Mouse (Mus musculus) small intestine, adult 2 months (tissue): ENCODE measurements around the gene Clcn2. TPM values are rescaled to one million over a fixed set of nuclear protein-coding genes. Genes with fewer than 3 reads are reported as not detected.

Source experiments
- H3K27ac ChIP-seq: fragments of 200-500 bp; 2 replicates; pipeline ENCODE4 v1.5.1; 2012; ENCODE audit warnings: low read depth, low read length, control low read depth, inconsistent platforms; ENCODE audit not compliant: insufficient read depth
- H3K27me3 ChIP-seq: fragments of 200-500 bp; 2 replicates; pipeline ENCODE4 v1.6.1; 2012; ENCODE audit warnings: mild to moderate bottlenecking, moderate library complexity, low read length, inconsistent platforms; ENCODE audit not compliant: control insufficient read depth, insufficient read depth
- H3K36me3 ChIP-seq: fragments of 200-500 bp; 2 replicates; pipeline ENCODE4 v1.6.1; 2012; ENCODE audit warnings: mild to moderate bottlenecking, low read length, control low read depth, inconsistent platforms; ENCODE audit not compliant: control insufficient read depth, insufficient read depth
- H3K4me1 ChIP-seq: fragments of 200-500 bp; 2 replicates; pipeline ENCODE4 v1.6.1; 2012; ENCODE audit warnings: low read length, inconsistent platforms, mixed read lengths; ENCODE audit not compliant: control insufficient read depth, insufficient read depth, insufficient read length
- H3K4me3 ChIP-seq: fragments of 200-500 bp; 2 replicates; pipeline ENCODE4 v1.5.1; 2012; ENCODE audit warnings: low read depth, mild to moderate bottlenecking, control low read depth, inconsistent platforms, low read length, moderate library complexity
- CTCF ChIP-seq: fragments of 200-500 bp; IDR thresholded peaks from 2 replicates; pipeline ENCODE4 v1.5.1; 2012; ENCODE audit warnings: low read depth, mild to moderate bottlenecking, control low read depth, inconsistent platforms, low read length, moderate library complexity, mixed read lengths; ENCODE audit not compliant: insufficient replicate concordance, insufficient read length; ENCODE audit errors: extremely low read depth
- POLR2A ChIP-seq: fragments of 200-500 bp; IDR thresholded peaks from 2 replicates; pipeline ENCODE4 v1.6.1; 2012; ENCODE audit warnings: low read depth, mild to moderate bottlenecking, control low read depth, inconsistent platforms, low read length, moderate library complexity
- WGBS: fragments of 180-500 bp; shearing (Covaris S2); methylation state at CpG from one replicate; pipeline ENCODE4 v1.1.7; 2018; 5-methylcytosine and 5-hydroxymethylcytosine counted together
- polyA plus RNA-seq: library from polyadenylated mRNA; depleted of rRNA; stranded (reverse); fragments of >200 nt; gene quantifications from 2 replicates; pipeline ENCODE4 v1.2.3, GENCODE M21; 2012; rRNA removed

The Clcn2 gene
- polyA plus RNA-seq, 1 experiment: 218 TPM

- Histone ChIP-seq H3K4me1 (no peaks in the 10 kb centered on the region), H3K4me3 (no peak overlapping the region), H3K36me3 (peaks cover 32% of the 10 kb centered on the region), H3K27me3 (no peaks in the 10 kb centered on the region), H3K27ac (no peak overlapping the region)
- TF ChIP-seq POLR2A: no peak
- no peak for TF ChIP-seq CTCF
- 61% methylated on average over 2 of the region's 2 CpGs for WGBS
These were observed 64.2 kb downstream of the Clcn2 start for GRCm38 (mm10) chr16:20653315-20653714.

Other genes with a start within 250 kb of the Clcn2 start
- 11.7 and 16.1 TPM in 2 replicates for gene Eif2b5, start 218.9 kb downstream of the Clcn2 start, polyA plus RNA-seq
- 33.8 and 52.4 TPM in 2 replicates for gene Dvl3, start 200.8 kb downstream of the Clcn2 start, polyA plus RNA-seq
- 177 and 508 TPM in 2 replicates for gene Ap2m1, start 182.3 kb downstream of the Clcn2 start, polyA plus RNA-seq
- 10.0 and 15.0 TPM in 2 replicates for gene Abcf3, start 169.2 kb downstream of the Clcn2 start, polyA plus RNA-seq
- 4.6 and 6.8 TPM in 2 replicates for gene Vwa5b2, start 128.3 kb downstream of the Clcn2 start, polyA plus RNA-seq
- gene Eef1akmt4, start 106.2 kb downstream of the Clcn2 start, polyA plus RNA-seq: 6.6 and 7.2 TPM in 2 replicates
- 0.08 TPM in 1 of 2 replicates, not detected in the other for gene Gm49333, start 106.1 kb downstream of the Clcn2 start, polyA plus RNA-seq
- gene Alg3, start 106.0 kb downstream of the Clcn2 start, polyA plus RNA-seq: 16.8 and 18.6 TPM in 2 replicates
- gene Camk2n2, start 96.5 kb downstream of the Clcn2 start, polyA plus RNA-seq: 3.1 and 6.7 TPM in 2 replicates
- 0.19 and 0.42 TPM in 2 replicates for gene Ece2, start 87.9 kb downstream of the Clcn2 start, polyA plus RNA-seq
- 24.5 and 45.0 TPM in 2 replicates for gene Psmd2, start 66.1 kb downstream of the Clcn2 start, polyA plus RNA-seq
- gene Eif4g1, start 49.4 kb downstream of the Clcn2 start, polyA plus RNA-seq: 213 and 340 TPM in 2 replicates
- 2.5 and 3.9 TPM in 2 replicates for gene Fam131a, start 24.5 kb downstream of the Clcn2 start, polyA plus RNA-seq
- gene Polr2h, start 81 bp downstream of the Clcn2 start, polyA plus RNA-seq: 4.3 and 10.6 TPM in 2 replicates
- gene Chrd, start 15.4 kb upstream of the Clcn2 start, polyA plus RNA-seq: 2.2 and 3.3 TPM in 2 replicates
- gene Thpo, start 16.8 kb upstream of the Clcn2 start, polyA plus RNA-seq: 2.0 and 4.0 TPM in 2 replicates